Mouse (Mus musculus): ENCODE data around the gene Slc26a3. TPM values are rescaled to one million over a fixed set of nuclear protein-coding genes. Genes with fewer than 3 reads are reported as not detected.

Gene Slc26a3
- 0.03 and 0.07 TPM in 2 replicates for polyA plus RNA-seq (2015; fragmentation: Nextera tagmentation; extraction: Ambion mirVana)

DNA sequence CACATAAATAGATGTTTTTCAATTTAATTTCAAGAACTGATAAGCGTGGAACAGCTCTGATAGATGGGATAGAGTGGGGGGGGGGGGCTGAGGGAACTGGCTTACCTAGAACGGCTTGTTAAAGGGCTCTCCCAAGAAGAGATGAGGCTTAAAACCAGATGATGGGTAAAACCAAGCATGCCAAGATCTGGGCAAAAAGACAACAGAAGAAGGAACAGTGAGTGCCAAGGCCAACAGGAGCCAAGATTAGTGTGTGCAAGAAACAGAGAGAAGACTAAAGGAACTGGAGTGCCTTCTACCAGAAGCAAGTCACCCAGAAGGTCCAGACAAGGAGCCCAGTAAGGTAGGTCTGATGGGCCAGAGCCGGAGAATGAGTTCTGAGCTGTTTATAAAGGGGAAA is at the start of gene Slc26a3:
Slc26a3 (plus strand) TSS at position 301 of the 400 bp plus-strand sequence.
- Histone ChIP-seq H3K4me3 (replicated peaks) (no peak within 1 kb of the TSS), H3K9me3 (replicated peaks) (no peaks in the 10 kb centered on the region), H3K27ac (no peak within 1 kb of the TSS), H3K4me1 (replicated peaks) (no peaks in the 10 kb centered on the region), H3K27me3 (no peaks in the 10 kb centered on the region), H3K9ac (no peak within 1 kb of the TSS), H3K4me2 (no peak within 1 kb of the TSS), H3K36me3 (no peaks in the 10 kb centered on the region)
- DNase-seq (no peak), ATAC-seq (ENCODE audit: low read depth) (no peak)
- WGBS (ENCODE audit: insufficient replicate concordance), result 55% methylated on average over 3 of the region's 3 CpGs

GRCm38 (mm10) chr12:31350191-31350943 is 40.3 kb upstream of the Slc26a3 start:
- Histone ChIP-seq H3K4me2 (peak overlapping the region; percentile 87), H3K4me1 (replicated peaks) (peaks cover 18% of the 10 kb centered on the region), H3K27me3 (no peaks in the 10 kb centered on the region), H3K4me3 (replicated peaks) (peak overlapping the region; percentile 92), H3K27ac (peak overlapping the region; percentile 83; the same call in 1 of the 2 replicates), H3K9ac (peak overlapping the region; percentile 93), H3K36me3 (peaks cover 16% of the 10 kb centered on the region), H3K9me3 (replicated peaks) (no peaks in the 10 kb centered on the region)
- no peak for DNase-seq
- 14% methylated on average over 15 of the region's 15 CpGs for WGBS (ENCODE audit: insufficient replicate concordance)
- ATAC-seq (ENCODE audit: low read depth), result 0 out of 2 replicates have a peak, but pooled peaks have one; percentile 2

DNA sequence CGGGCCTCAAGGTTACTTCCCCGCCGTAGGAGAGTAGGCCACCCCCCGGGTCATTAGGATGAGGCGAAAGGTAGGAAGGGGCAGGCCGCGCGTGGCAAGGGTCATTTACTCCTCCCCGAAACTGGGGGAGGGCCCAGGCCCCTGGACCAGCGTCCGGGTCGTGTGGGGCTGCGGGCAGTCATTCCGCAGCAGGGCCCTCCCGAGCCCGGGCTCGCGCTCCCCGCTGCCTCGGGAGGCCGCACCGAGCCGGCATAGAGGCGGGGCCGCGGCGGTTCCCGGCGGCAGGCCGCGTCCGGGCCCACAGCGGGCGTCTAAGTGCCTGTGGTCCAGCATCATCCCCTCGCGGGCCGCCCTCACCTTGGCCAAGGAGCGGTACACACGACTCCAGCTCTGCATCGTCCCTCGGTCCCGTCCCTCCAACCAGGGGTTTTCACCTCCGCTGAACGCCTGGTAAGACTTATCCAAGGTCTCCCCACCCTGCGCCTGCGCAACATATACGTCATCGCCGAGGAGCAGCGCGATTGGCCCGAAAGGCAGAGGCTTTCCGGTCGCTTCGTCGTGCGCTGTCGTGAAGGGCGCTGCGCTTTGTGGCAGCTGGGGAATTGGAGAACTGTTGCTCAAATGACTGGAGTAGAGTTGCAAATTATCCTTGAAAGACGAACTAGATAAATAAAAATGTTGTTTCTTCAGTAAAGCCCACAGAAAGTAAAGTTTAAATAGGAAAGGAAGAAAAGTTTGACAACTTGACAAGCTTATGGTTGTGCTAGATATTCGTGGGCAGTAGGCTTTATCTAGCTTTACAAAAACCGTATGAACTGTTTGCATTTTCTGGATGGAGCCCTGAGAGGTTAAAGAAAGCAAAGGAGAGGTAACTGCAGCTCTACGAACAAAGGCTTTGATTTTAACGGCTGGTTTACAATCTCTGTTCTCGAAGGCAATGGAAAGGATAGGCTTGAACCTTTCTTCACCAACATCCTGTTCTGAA is 39.4 kb upstream of the Slc26a3 start, which contains the start of gene Dld:
Dld (minus strand) TSS at position 510 of the 985 bp plus-strand sequence.
- H3K4me3 ChIP-seq (replicated peaks), result peak within 1 kb of the TSS; percentile 92
- H3K9ac ChIP-seq, result peak within 1 kb of the TSS; percentile 93
- peak within 1 kb of the TSS; percentile 87 for H3K4me2 ChIP-seq
- peak within 1 kb of the TSS; percentile 83 for H3K27ac ChIP-seq
- peaks cover 16% of the 10 kb centered on the region for H3K36me3 ChIP-seq
- no peaks in the 10 kb centered on the region for H3K27me3 ChIP-seq
- peaks cover 18% of the 10 kb centered on the region for H3K4me1 ChIP-seq (replicated peaks)
- WGBS (ENCODE audit: insufficient replicate concordance), result 4% methylated on average over 57 of the region's 66 CpGs
- no peaks in the 10 kb centered on the region for H3K9me3 ChIP-seq (replicated peaks)
- peak; percentile 93 for DNase-seq
- peak; percentile 98 for ATAC-seq (ENCODE audit: low read depth)

- no peaks in the 10 kb centered on the region for H3K36me3 ChIP-seq
- no peak overlapping the region for H3K4me3 ChIP-seq (replicated peaks)
- ATAC-seq (ENCODE audit: low read depth), result no peak
- H3K27ac ChIP-seq, result no peak overlapping the region
- H3K4me2 ChIP-seq, result no peak overlapping the region
- WGBS (ENCODE audit: insufficient replicate concordance), result 39% methylated on average over 3 of the region's 3 CpGs
- H3K9me3 ChIP-seq (replicated peaks), result no peaks in the 10 kb centered on the region
- DNase-seq, result no peak
- H3K4me1 ChIP-seq (replicated peaks), result no peaks in the 10 kb centered on the region
- H3K9ac ChIP-seq, result no peak overlapping the region
- H3K27me3 ChIP-seq, result no peaks in the 10 kb centered on the region
These were observed 24.2 kb upstream of the Slc26a3 start for GRCm38 (mm10) chr12:31366428-31366827.

GRCm38 (mm10) chr12:31367721-31368120 is 22.9 kb upstream of the Slc26a3 start:
- 62% methylated on average over 5 of the region's 5 CpGs for WGBS (ENCODE audit: insufficient replicate concordance)
- H3K4me3 ChIP-seq (replicated peaks), result no peak overlapping the region
- no peaks in the 10 kb centered on the region for H3K4me1 ChIP-seq (replicated peaks)
- no peak overlapping the region for H3K27ac ChIP-seq
- no peak for DNase-seq
- H3K36me3 ChIP-seq, result no peaks in the 10 kb centered on the region
- H3K9me3 ChIP-seq (replicated peaks), result no peaks in the 10 kb centered on the region
- no peak overlapping the region for H3K9ac ChIP-seq
- H3K27me3 ChIP-seq, result no peaks in the 10 kb centered on the region
- ATAC-seq (ENCODE audit: low read depth), result no peak
- no peak overlapping the region for H3K4me2 ChIP-seq

- no peak overlapping the region for H3K9ac ChIP-seq
- no peak for ATAC-seq (ENCODE audit: low read depth)
- H3K4me1 ChIP-seq (replicated peaks), result no peaks in the 10 kb centered on the region
- no peak overlapping the region for H3K4me3 ChIP-seq (replicated peaks)
- H3K27ac ChIP-seq, result no peak overlapping the region
- 72% methylated on average over 1 of the region's 1 CpGs for WGBS (ENCODE audit: insufficient replicate concordance)
- H3K9me3 ChIP-seq (replicated peaks), result no peaks in the 10 kb centered on the region
- no peaks in the 10 kb centered on the region for H3K27me3 ChIP-seq
- no peak overlapping the region for H3K4me2 ChIP-seq
- DNase-seq, result no peak
- H3K36me3 ChIP-seq, result no peaks in the 10 kb centered on the region
These were observed 21.6 kb upstream of the Slc26a3 start for GRCm38 (mm10) chr12:31369118-31369517.

DNA sequence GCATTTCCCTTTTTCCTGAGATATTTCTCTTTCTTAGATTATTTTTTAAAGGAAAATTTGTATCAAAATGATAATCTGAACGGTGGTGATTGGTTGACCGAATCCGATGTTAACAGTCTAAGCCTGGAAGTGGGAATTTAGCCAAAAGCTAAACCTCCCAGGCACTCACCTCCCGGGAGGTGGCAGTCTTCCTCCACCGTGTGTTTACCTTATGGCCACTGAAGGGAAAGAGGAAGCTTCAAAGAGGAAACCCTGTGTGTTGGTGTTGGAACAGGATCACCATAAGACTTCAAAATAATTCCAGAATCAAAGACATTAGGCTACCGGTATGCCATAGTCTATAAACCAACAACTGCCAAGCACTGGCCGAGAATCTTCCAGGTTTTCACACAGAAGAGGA is 21.0 kb upstream of the Slc26a3 start:
- Histone ChIP-seq H3K36me3 (no peaks in the 10 kb centered on the region), H3K4me1 (replicated peaks) (no peaks in the 10 kb centered on the region), H3K4me3 (replicated peaks) (no peak overlapping the region), H3K4me2 (no peak overlapping the region), H3K9me3 (replicated peaks) (no peaks in the 10 kb centered on the region), H3K9ac (no peak overlapping the region), H3K27me3 (no peaks in the 10 kb centered on the region), H3K27ac (no peak overlapping the region)
- no peak for DNase-seq
- 69% methylated on average over 7 of the region's 7 CpGs for WGBS (ENCODE audit: insufficient replicate concordance)
- no peak for ATAC-seq (ENCODE audit: low read depth)

DNA sequence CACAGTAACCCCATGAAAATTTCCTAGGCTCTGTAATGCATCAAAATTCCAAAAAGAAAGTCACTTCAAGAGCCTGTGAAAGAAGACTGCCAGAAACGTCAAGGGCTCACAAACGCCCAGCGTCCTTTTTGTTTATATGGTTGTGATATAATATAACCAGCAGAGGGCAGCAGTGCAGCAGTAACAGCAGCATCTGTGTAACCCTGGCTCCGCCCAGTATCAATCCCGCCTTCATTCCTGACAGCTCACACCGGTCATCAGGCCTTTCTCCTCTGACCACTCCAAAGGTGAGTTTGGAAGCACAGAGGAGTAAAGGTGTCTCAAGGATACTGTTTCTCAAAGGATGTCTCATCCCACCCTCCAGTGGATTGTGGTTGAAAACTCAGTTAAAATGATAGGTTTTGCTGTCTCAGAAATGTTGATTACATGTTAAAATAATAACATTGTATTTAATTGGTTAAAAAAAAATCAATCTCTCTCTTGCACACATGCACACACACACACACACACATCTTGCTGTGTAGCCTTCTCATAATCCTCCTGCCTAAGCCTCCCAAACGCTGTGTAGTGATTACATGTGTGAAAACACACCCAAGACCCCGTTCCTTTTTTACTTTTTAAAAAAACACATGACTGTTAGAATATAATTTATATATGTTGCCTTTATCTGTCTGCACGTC is 15.9 kb upstream of the Slc26a3 start:
- ATAC-seq (ENCODE audit: low read depth) (no peak), DNase-seq (peak; percentile 29)
- Histone ChIP-seq H3K27me3 (no peaks in the 10 kb centered on the region), H3K9me3 (replicated peaks) (no peaks in the 10 kb centered on the region), H3K36me3 (no peaks in the 10 kb centered on the region), H3K4me3 (replicated peaks) (no peak overlapping the region), H3K27ac (no peak overlapping the region), H3K4me1 (replicated peaks) (peaks cover 10% of the 10 kb centered on the region), H3K4me2 (no peak overlapping the region), H3K9ac (no peak overlapping the region)
- WGBS (ENCODE audit: insufficient replicate concordance), result 30% methylated on average over 9 of the region's 9 CpGs

GRCm38 (mm10) chr12:31375283-31375615 is 15.4 kb upstream of the Slc26a3 start:
- H3K4me2 ChIP-seq, result no peak overlapping the region

GRCm38 (mm10) chr12:31376326-31376950 is 14.2 kb upstream of the Slc26a3 start:
- no peak overlapping the region for H3K9ac ChIP-seq
- no peaks in the 10 kb centered on the region for H3K9me3 ChIP-seq (replicated peaks)
- no peak overlapping the region for H3K27ac ChIP-seq
- peaks cover 10% of the 10 kb centered on the region for H3K4me1 ChIP-seq (replicated peaks)
- H3K4me2 ChIP-seq, result peak overlapping the region; percentile 41
- no peaks in the 10 kb centered on the region for H3K27me3 ChIP-seq
- ATAC-seq (ENCODE audit: low read depth), result no peak
- DNase-seq, result no peak
- WGBS (ENCODE audit: insufficient replicate concordance), result 14% methylated on average over 13 of the region's 13 CpGs
- 0 out of 2 replicates have a peak overlapping the region, but pooled peaks have one; percentile 0 for H3K4me3 ChIP-seq (replicated peaks)
- no peaks in the 10 kb centered on the region for H3K36me3 ChIP-seq

More at GRCm38 (mm10) chr12:31375283-31375615, 15.4 kb upstream of the Slc26a3 start:
- ATAC-seq (ENCODE audit: low read depth) (no peak), DNase-seq (no peak)
- H3K9ac ChIP-seq, result no peak overlapping the region
- no peaks in the 10 kb centered on the region for H3K36me3 ChIP-seq
- 47% methylated on average over 4 of the region's 4 CpGs for WGBS (ENCODE audit: insufficient replicate concordance)
- no peaks in the 10 kb centered on the region for H3K27me3 ChIP-seq
- H3K4me3 ChIP-seq (replicated peaks), result no peak overlapping the region
- H3K27ac ChIP-seq, result no peak overlapping the region
- H3K9me3 ChIP-seq (replicated peaks), result no peaks in the 10 kb centered on the region
- peaks cover 10% of the 10 kb centered on the region for H3K4me1 ChIP-seq (replicated peaks)
